Mouse (Mus musculus): Measurements from ENCODE around the gene Ecm2.

Gene Ecm2

DNA sequence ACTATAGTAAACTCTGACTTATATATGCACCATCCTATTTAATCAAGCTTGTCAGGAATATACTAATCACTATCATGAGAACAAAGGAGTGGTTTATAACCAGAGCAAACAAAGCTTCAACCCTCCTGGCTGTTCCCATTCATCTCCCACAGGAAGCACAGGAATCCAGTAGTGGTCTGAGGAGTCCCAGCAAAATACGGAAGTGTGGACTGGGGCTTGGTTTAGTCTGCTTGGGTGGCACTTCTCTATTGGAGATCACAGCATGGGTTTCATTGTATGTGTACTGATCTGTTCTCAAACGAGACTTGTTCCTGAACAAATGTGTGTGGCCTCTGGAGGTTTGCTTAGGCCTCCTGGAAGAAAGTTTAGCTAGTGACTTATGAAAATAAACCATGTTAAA, 14.2 kb downstream of the Ecm2 start:
- no peak for DNase-seq

DNA sequence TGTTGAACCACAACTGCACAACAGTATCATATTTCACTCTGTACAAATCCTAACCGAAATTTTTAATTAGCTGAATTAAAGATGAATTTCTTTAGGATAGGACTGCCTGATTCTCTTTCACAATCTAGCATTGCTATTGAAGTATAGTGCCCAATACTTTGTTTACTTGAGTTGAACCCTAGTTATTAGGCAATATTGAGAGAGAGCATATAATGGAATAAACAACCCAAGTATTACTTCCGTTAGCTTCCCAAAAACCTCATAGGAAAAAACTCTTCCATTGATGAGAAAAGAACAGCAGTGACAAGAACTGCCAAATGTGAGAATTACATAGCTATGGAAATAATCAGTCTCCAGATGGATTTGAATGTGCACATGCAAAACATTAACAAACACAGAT, 21.6 kb downstream of the Ecm2 start:
- no peak for DNase-seq

DNA sequence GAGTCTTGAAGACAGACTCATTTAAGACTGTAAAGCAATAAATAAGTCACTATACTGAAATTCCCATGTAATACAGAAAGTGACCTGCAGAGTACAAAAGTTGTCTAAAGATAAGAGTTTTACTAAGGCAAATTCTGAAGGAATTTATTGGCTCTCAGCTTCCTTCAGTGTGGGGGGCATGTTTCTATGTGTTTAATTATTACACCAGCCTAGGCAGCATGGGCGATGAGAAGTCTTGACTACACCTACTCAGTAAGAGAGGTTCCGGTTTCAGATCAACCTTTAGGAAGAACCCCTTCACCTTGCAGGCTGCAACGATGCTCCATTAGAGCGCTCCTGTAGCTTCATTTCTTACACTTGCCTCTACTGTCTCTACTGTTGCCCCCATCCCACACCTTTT, 26.0 kb downstream of the Ecm2 start:
- DNase-seq = no peak

DNA sequence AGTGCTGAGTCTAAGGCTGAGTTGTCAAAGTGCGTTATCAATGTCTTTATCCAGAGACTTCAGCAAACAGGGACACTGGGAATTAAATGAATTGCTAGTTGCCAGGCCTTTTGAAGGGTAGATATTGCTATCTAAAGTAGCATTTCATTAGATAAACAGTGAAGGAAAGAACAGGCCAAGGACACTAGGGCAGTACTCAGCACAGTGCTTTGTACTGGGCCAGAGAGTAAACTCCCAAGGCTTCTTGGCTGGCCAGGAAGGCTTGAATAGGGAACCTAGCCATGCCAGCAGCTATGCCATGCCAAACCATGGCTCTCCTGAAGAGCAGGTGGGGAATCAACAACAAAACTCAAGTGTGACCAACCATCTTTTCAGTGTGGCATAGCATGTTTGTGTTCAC, 32.3 kb downstream of the Ecm2 start:
- no peak for DNase-seq

DNA sequence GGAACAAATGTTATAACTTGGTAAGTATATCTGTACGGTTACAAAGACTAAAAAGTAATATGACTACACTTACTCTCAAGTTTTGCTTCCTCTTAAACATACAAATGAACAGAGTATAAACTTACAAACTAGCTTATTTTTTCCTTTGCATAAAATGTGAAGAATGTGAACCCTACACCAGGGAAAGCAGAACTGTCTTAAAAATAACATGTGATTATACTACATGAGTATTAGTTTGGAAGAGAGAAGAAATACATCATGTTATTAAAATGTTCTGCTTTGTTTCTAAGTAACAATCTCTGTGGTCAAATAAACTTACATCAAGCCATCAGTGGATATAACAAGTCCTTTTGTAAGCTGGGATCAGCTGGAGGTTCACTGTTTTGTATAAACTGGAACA, 34.1 kb downstream of the Ecm2 start:
- no peak for DNase-seq

DNA sequence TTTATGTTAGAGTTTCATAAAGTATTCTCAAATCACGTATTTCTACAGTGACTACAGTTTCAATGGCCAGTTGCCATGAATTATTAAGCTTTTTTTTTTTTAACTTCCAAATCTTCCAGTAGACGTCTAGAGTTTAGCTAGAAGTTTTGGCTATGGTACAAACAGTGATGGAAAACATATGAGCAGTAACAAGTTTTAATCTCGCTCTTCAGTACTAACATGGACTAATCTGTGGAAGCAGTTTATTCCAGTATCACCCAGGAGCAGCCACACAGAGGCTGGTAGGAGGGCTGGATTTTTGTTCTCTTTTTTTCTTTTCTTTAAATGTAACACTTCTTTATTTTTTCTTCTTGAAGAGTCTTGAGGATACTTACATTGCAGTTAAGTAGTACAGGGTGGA, 39.7 kb downstream of the Ecm2 start, which contains the start of gene Aspn:
Gene Aspn, plus strand, starts transcription at position 165 of the 400 bp plus-strand sequence.
- DNase-seq = no peak

DNA sequence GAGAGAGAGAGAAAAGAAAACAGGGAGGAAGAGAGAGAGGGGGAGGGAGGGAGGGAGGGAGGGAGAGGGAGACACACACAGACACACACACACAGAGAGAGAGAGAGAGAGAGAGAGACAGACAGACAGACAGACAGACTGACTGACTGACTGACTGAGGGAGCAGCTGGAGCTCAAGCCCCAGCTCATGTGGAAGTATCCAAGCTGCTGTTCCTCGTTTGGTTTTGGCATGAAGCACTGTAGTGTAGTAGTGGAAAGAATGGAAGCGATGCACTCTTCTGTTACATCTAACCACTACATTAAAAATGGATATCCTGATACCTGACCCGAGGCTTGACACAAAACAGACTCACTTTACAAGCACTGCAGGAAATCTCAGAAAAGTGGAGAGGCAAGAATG, 41.0 kb downstream of the Ecm2 start:
- no peak for DNase-seq

DNA sequence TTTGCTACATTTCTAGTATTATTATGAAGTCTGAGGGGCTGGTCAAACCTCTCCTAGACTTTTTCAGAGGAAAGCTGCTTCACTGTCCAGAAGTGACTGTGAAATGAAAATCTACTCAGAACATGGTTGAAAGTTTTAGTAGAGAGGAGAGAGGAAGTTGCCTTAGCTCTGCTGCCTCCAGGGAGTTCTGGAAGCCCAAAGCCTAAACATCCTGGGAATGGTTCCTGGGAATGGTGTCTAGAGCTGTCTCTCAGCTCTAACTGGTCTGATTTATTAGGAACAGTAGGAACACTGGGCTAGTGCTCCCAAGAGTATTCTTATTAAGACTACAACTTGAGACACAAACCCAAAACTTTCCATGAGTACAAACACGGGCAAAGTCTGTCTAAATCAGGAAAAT, 41.9 kb downstream of the Ecm2 start:
- no peak for DNase-seq

DNA sequence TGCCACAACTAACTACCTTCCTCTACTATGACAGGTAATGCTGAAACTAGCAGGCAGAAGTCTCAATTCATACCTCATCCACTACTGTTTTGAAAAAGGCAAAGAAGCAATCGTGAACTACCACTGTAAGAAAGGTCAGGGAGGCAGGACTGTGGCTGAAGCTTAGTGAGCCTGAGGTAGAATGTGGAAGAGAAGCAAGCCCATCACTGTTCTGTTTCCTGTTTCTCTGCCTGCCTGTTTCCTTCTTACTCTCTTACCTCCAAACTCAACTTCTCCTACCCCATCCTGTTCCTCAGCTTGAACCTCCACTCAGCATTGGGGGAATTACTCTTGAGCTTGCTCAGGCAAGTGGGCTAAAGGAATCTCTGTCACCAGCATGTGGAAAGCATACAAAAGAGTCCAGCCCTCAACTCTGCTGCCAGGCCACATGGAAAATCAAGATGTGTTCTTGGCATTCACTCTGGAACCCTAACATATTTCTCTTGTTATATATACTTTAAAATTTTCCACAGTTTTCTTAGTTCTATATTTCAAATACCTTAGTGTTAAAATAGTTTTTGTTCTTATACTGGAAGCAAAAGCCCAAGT, 43.0 kb downstream of the Ecm2 start:
- no peak for DNase-seq

DNA sequence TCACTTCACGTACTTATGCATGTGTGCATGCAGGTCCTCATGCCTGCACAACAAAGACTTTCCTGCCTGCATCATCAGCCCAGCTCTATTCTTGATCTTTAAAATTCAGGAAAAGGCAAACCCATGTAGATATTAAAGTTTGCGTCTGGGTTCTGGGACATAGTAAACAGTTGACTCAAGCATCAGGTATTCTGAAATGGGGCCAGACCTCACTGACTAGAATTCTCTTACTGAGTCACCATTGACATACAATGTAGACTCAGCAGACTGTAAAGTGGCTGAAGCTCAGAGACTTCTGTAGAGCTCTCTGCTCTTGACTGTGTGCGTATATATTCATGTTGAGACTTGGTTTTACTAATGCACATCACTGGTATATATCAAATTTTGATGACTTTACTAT, 45.0 kb downstream of the Ecm2 start:
- DNase-seq = no peak

DNA sequence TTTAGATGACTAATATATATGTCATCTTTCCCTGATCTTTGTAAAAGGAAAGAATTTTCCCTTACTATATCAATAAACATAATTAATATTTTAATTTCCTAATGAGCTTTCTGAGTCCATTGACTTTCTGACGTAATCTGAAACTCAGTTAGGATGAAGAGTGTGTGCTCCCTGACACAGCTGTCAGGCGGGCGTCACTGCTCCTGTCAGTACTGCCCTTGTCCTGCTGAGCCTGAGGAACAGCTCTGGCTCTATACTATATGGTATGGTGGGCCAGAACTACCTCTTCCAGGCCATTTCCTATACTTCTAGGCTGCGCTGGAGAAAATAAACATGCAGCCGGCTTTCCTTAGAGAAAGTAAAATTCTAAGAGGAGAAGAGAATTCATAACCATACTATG, 49.9 kb downstream of the Ecm2 start:
- DNase-seq = no peak

DNA sequence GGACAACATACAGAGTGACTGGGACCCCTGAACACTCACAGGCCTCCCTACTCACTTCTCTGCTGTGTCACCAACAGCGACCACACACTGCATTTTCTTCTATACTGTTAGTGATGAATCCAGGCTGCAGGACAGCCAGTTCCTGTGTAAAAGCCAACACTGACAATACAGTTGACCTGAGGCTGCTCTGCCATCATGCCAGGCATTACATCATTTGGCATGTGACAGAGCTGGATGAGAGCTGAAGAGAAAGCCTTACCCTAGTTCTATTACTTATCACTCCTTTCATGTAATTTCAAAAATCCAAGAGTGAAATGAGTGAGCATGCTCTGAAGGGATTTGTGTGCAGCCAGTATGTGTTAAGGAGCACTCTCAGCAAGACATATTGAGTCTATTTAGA, 51.6 kb downstream of the Ecm2 start:
- peak; percentile 7 for DNase-seq

DNA sequence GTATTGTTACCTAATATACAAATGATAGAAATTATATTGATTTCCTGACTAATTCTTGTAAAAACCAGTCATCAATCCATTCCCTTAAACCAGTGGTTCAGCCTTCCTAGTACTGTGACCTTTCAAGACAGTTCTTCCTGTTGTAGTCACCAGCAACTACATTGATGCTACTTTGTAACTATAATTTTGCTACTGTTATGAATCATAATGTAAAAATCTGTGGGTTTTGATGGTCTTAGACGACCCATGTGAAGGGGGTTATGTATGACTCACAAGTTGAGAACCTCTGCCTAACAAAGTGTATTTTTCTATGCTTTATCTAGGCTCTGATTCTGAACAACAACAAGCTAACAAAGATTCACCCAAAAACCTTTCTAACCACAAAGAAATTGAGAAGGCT, 52.3 kb downstream of the Ecm2 start:
- DNase-seq = no peak

DNA sequence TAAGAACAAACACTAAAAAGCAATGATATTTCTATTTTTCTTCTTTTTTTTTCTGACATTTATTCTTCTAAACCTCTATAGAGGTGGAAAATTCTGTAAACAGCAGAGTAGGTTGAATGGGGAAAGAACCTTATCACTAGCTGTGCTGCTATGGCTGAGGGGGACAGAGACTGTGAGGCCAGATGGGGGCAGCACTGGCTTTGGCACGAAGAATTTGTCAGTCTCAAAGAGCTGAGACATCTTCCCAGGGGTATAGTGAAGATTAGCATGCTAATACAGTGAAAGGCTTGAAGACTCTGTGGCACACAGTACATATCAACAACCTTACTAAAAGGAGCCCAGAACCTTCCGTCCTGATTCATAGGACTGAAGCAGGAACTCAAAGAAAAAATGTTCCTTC, 54.6 kb downstream of the Ecm2 start:
- DNase-seq = no peak

DNA sequence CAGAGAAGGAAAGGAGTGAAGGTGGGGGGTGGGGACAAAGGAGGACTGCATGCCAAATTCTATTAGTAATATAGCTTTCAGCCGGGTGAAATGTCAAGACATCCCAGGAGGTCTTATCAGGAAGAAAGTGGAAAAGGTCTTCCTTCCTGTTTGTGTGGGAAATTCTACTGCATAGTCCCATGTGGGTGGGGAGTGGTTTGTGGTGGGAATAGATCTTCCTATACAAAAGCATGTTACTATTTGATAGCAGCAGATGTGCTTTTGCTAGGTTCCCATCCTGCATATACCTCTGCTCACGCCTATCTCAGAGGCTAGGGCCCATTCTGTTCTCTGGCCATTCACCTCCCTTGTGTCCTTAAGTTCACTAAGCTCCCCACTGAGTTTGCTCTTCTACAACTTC, 56.3 kb downstream of the Ecm2 start:
- DNase-seq = no peak

DNA sequence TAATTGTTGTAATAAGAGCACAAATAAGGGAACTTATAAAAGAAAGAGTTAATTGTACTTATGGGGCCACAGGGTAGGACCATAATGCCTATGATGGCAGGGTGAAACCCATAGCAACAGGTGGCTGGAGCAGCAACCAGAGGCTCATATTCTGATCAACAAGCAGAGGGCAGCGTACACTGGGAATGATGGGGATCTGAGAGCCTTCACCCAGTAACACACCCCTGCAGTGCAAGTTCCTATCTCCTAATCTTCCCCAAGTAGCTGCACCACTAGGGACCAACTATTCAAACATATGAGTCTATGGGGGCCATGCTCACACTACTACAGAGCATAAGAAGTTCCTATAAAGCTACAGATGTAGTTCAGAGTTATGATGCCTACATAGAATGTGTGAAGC, 59.7 kb downstream of the Ecm2 start:
- DNase-seq = no peak

DNA sequence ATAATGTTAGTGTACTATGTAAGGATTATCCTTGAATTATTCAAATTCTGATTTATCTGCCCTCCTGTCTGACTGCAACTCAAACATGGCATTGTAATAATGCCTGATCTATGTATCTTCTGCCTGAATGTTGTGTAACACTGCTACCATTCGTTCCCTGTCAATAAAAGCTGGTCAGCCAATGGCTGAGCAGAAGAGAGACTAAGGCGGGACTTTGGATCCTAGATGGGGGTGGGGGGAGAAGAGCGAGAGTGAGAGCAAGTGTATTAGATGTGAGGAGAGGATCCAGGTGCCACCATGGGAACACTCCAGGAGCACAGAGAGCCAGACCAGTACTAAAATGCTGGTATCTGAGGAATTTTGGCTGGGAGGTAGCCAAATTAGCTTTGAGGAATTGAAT, 65.8 kb downstream of the Ecm2 start:
- no peak for DNase-seq

DNA sequence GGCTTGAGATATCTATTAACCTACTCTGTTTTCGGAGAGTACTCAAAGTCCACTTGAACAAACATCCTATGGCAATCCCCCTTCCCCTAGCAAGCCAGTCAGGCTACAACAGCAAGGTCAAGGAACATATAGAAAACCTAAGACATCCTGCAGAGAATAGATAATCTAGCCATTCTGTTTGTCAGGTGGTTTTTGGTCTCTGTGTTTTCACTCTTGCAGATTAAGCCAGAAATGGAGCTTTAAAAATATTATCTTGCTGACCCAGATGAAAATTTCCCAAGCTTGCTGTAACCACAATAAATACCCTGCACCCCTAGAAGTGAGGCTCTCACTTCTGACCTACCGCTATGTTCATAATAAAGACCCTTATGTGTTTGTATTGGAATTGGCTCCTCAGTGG, 66.8 kb downstream of the Ecm2 start:
- DNase-seq = no peak

DNA sequence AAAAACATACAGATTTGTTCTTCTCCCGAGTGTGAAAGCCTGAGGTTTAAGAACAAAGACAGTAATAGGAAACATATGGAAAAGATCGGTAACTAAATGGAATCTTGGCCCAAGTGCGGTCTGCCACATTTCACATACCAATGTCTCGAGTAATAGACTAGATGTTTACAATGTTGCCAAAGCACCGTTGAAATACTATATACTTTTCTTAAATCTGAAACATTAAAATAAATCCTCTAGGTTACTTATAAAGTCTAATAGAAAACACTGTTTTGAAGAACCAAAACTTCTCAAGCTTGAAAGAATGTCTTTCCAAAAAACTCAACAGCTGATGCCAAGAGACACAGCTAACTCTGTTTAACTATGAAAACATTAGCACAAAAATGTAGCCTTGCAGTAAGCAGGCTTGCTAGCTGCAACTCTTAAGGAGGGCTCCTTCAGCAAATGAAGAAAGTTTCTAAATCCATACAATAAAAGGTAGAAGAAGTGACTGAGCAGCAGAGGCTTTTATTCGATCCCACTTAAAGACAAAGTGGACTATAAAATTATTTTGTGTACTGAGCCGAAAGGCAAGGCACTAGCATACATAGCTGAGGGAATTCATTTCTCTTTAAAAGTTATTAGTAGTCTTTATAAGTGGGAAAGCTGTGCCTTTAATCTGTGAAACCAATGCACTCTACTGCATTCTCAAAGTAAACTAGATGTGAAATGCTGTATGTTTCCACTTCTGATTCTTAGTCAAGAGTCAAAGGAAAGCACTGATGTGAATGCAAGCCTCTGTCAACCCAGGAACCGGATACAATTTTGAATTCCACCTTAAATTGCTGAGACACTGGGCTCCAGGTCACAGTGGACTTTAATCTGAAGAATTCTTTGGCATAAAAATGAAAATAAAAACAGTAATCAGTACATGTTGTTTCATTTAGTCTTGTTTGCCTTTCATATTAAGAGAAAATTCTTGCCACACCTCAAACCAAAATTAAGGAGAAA, 77.2 kb downstream of the Ecm2 start, which contains the start of gene Omd:
Gene Omd, plus strand, starts transcription at position 922 of the 990 bp plus-strand sequence.
- no peak for DNase-seq

Data from cerebellum, adult 9-10 months (tissue).